Mouse (Mus musculus) ES-E14 (cell line): ENCODE measurements around the gene Rapgef3. TPM values are rescaled to one million over a fixed set of nuclear protein-coding genes. Genes with fewer than 3 reads are reported as not detected.

ENCODE experiments used
- DNase-seq: peaks from one replicate; pipeline ENCODE4 v3.0.0-alpha.2; 2013; ENCODE audit warnings: low read depth, low spot score
- H3K27ac ChIP-seq: 2 replicates; pipeline ENCODE4 v1.5.1; 2012; ENCODE audit warnings: low read depth, mild to moderate bottlenecking, low read length, moderate library complexity, mixed read lengths; ENCODE audit not compliant: poor library complexity, insufficient read depth, severe bottlenecking
- H3K36me3 ChIP-seq: 2 replicates; pipeline ENCODE4 v1.6.1; 2012; ENCODE audit warnings: mild to moderate bottlenecking, low read length, moderate library complexity, mixed read lengths; ENCODE audit not compliant: control insufficient read depth, poor library complexity, insufficient read depth, severe bottlenecking
- H3K4me1 ChIP-seq, 2 experiments: fragments of 150-350 bp in 1 of 2; sonication (generic) in 1 of 2; 2 replicates each; pipeline ENCODE4 v1.6.1; 2012; ENCODE audit warnings: low read length in 2 of 2, mild to moderate bottlenecking in 1 of 2, mixed read lengths in 1 of 2; ENCODE audit not compliant: control insufficient read depth in 2 of 2, insufficient read depth in 2 of 2, poor library complexity in 1 of 2
- H3K4me3 ChIP-seq, 2 experiments: fragments of 150-350 bp in 1 of 2; sonication (generic) in 1 of 2; 2 replicates each; pipeline ENCODE4 v1.5.1; 2012; ENCODE audit warnings: low read length in 2 of 2, low read depth in 1 of 2, mild to moderate bottlenecking in 1 of 2, mixed read lengths in 1 of 2; ENCODE audit not compliant: insufficient read depth in 1 of 2, poor library complexity in 1 of 2, severe bottlenecking in 1 of 2
- H3K9ac ChIP-seq: 2 replicates; pipeline ENCODE4 v1.6.1; 2012; ENCODE audit warnings: low read depth, mild to moderate bottlenecking, low read length, mixed read lengths; ENCODE audit not compliant: poor library complexity, insufficient read depth, severe bottlenecking
- H3K9me3 ChIP-seq: fragments of 150-350 bp; sonication (generic); 2 replicates; pipeline ENCODE4 v1.6.1; 2012; ENCODE audit warnings: low read depth, mild to moderate bottlenecking, low read length; ENCODE audit not compliant: control insufficient read depth, insufficient read depth
- CHD2 ChIP-seq: IDR thresholded peaks from 2 replicates; pipeline ENCODE4 v1.6.1; 2014; ENCODE audit warnings: mild to moderate bottlenecking, low read depth, low read length, inconsistent platforms
- HCFC1 ChIP-seq: IDR thresholded peaks from 2 replicates; pipeline ENCODE4 v1.6.1; 2012; ENCODE audit warnings: low read length, inconsistent platforms, borderline replicate concordance; ENCODE audit not compliant: insufficient read depth
- MAFK ChIP-seq: IDR thresholded peaks from 2 replicates; pipeline ENCODE4 v1.6.1; 2014; ENCODE audit warnings: mild to moderate bottlenecking, low read depth, low read length, inconsistent platforms; ENCODE audit not compliant: insufficient read depth
- ZC3H11A ChIP-seq: IDR thresholded peaks from 2 replicates; pipeline ENCODE4 v1.6.1; 2012; ENCODE audit warnings: low read depth, mild to moderate bottlenecking, inconsistent platforms, low read length, borderline replicate concordance
- ZNF384 ChIP-seq: IDR thresholded peaks from 2 replicates; pipeline ENCODE4 v1.6.1; 2012; ENCODE audit warnings: low read depth, low read length, inconsistent platforms
- in situ Hi-C, 2 experiments: fragments of 600-800 bp; cut with MboI; formaldehyde crosslinking; loops; one replicate each; pipeline ENCODE4 v1.15.1; 2025; ENCODE audit warnings: low sequenced_read_pairs in 2 of 2, inconsistent platforms in 1 of 2; ENCODE audit not compliant: unreplicated experiment in 2 of 2
- total RNA-seq: library from RNA; depleted of rRNA; stranded (reverse); fragments of 300-350 nt; gene quantifications from 2 replicates; pipeline ENCODE4 v1.2.3, GENCODE M21; 2012

Gene Rapgef3
- total RNA-seq, 1 experiment = 12.7 TPM

- Histone ChIP-seq H3K9ac (no peak overlapping the region), H3K4me3 (peak overlapping the region; percentile 9 to 60; a peak in 3 of 4 replicates), H3K36me3 (peaks cover 2% of the 10 kb centered on the region; the same call in 1 of the 2 replicates), H3K9me3 (no peaks in the 10 kb centered on the region), H3K4me1 (peaks cover 4 to 12% of the 10 kb centered on the region in 2 experiments; a peak in 1 of 4 replicates), H3K27ac (no peak overlapping the region)
- DNase-seq = peak; percentile 54
- in situ Hi-C loops = no loop called here
- no peak for TF ChIP-seq MAFK
- no peak for TF ChIP-seq ZNF384
- no peak for TF ChIP-seq CHD2
- no peak for TF ChIP-seq HCFC1
- TF ChIP-seq ZC3H11A = no peak
Measured at GRCm38 (mm10) chr15:97802575-97802974, 34.8 kb upstream of the Rapgef3 start.

DNA sequence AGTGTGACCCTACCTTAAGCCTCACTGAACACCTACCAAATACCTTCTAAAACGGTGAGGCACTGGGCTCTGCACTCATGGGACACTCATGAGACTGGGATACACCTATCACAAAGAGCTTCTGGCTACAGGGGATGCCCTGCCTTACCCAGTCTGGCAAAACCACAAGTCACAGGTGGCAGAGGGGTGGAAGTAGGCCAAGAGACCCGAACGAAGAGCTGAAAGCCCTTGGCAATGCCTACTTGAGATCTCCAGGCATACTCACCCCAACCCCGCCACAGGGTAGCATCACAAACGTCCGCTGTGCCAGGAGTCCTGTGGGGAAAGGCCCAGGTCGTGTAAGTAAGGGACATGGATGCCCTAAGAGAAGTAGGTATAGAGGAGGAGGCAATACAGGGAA, 34.0 kb upstream of the Rapgef3 start:
- peaks cover 2 to 8% of the 10 kb centered on the region in 2 experiments; a peak in 1 of 4 replicates for H3K4me1 ChIP-seq
- H3K4me3 ChIP-seq = no peak overlapping the region
- in situ Hi-C loops = no loop called here
- no peak overlapping the region for H3K9ac ChIP-seq
- TF ChIP-seq ZC3H11A = no peak
- H3K27ac ChIP-seq = no peak overlapping the region
- peaks cover 2% of the 10 kb centered on the region; the same call in 1 of the 2 replicates for H3K36me3 ChIP-seq
- no peaks in the 10 kb centered on the region for H3K9me3 ChIP-seq
- no peak for DNase-seq

DNA sequence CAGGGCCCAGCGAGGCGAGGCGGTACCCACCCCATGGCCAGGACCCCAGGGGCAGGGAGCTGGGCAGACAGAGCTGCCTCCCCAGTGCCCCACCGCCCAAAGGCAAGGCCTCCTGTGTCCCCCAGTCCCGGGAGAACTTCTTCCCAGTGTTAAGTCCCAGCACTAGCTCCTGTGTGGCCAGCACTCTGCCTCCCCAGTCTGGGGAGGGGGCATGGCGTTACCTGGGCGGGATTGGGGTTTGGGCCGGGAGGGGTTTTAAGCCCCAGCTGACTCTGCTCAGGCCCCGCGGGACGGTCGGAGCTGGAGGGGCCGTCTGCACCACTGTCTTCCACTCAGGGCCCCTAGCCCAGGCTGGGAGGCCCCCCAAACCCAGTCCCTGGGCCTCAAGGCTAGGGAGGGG, 33.1 kb upstream of the Rapgef3 start:
- peaks cover 0 to 7% of the 10 kb centered on the region in 2 experiments; a peak in 1 of 4 replicates for H3K4me1 ChIP-seq
- in situ Hi-C loops = no loop called here
- H3K27ac ChIP-seq = no peak overlapping the region

DNA sequence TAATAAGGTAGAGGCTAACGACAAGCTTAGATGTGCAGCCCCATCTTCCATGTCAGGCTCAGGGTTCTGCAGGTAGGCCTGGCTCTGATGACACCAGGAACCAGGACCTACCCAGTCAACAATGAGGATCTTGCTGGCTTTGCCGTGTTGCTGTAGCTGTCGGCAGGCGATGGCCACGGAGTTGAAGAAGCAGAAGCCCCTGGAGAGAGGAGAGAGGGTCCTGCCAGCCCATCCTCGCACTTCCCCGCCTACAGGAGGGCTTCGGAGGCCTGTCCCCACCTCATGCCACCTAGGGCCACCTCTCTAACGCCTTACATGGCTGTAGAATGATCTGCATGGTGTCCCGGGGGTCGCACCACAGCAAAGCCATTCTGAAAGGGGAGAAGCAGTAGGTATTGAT, 31.7 kb upstream of the Rapgef3 start:
- in situ Hi-C loops = no loop called here
- no peak for DNase-seq
- peaks cover 0 to 7% of the 10 kb centered on the region in 2 experiments; a peak in 1 of 4 replicates for H3K4me1 ChIP-seq
- no peak for TF ChIP-seq MAFK
- no peak for TF ChIP-seq ZC3H11A
- no peak for TF ChIP-seq HCFC1
- H3K27ac ChIP-seq = no peak overlapping the region
- H3K4me3 ChIP-seq = no peak overlapping the region
- peaks cover 2% of the 10 kb centered on the region; the same call in 1 of the 2 replicates for H3K36me3 ChIP-seq
- no peaks in the 10 kb centered on the region for H3K9me3 ChIP-seq
- H3K9ac ChIP-seq = no peak overlapping the region

More for the DNA sequence above, 33.1 kb upstream of the Rapgef3 start:
- Histone ChIP-seq H3K4me3 (peak overlapping the region; percentile 18 to 21; a peak in 1 of 4 replicates), H3K9me3 (no peaks in the 10 kb centered on the region), H3K9ac (no peak overlapping the region), H3K36me3 (peaks cover 2% of the 10 kb centered on the region; the same call in 1 of the 2 replicates)
- no peak for DNase-seq
- TF ChIP-seq ZC3H11A = no peak
- no peak for TF ChIP-seq ZNF384
- no peak for TF ChIP-seq HCFC1
- no peak for TF ChIP-seq MAFK
- no peak for TF ChIP-seq CHD2

DNA sequence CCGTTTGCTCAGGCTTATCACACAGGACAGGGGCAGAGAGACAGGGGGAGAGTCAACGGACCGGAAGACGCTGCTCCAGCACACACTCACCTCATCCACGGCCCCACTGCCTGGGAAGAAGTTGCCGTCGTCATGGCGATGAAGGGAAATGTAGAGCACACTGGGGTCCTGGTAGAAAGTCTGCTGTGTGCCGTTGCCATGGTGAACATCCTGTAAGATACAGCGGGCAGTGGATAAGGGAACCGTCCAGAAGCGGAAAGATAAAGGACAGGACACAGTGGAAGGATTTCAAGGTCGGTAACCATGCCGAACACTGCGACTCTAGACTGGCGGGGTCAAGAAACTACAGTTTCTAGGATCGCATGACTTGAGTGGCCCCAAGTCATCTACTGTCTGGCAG, 30.4 kb upstream of the Rapgef3 start:
- Histone ChIP-seq H3K4me1 (peaks cover 0 to 7% of the 10 kb centered on the region in 2 experiments; a peak in 1 of 4 replicates), H3K27ac (no peak overlapping the region), H3K9ac (no peak overlapping the region), H3K9me3 (no peaks in the 10 kb centered on the region), H3K36me3 (peaks cover 2% of the 10 kb centered on the region; the same call in 1 of the 2 replicates), H3K4me3 (no peak overlapping the region)
- in situ Hi-C loops = no loop called here
- TF ChIP-seq ZNF384 = no peak
- no peak for TF ChIP-seq CHD2
- DNase-seq = no peak
